Mouse (Mus musculus) kidney, adult 2 months (tissue): ENCODE measurements around the gene Dnaaf3.

Source experiments
- CTCF ChIP-seq: fragments of 200-500 bp; conservative IDR thresholded peaks from 2 replicates; pipeline ENCODE4 v1.5.1; 2011; ENCODE audit warnings: low read depth, mild to moderate bottlenecking, control low read depth, low read length, moderate library complexity, mixed read lengths; ENCODE audit not compliant: insufficient read depth, insufficient read length
- POLR2A ChIP-seq: fragments of 200-500 bp; IDR thresholded peaks from one replicate; pipeline ENCODE4 v1.6.1; 2011; ENCODE audit warnings: low read depth, low read length, control low read depth

GRCm38 (mm10) chr7:4509863-4510608 lies 22.2 kb downstream of the Dnaaf3 start:
- TF ChIP-seq CTCF: peak; percentile 73
- no peak for TF ChIP-seq POLR2A
